Mouse (Mus musculus) adrenal gland, postnatal 25 days (tissue): Measurements from ENCODE around the gene Vmn1r19. TPM values are rescaled to one million over a fixed set of nuclear protein-coding genes. Genes with fewer than 3 reads are reported as not detected.
"Not testable (repeated sequence)": the region's sequence is repeated elsewhere in the genome, so short reads cannot be mapped to it uniquely, and the experiment has no call there.

ENCODE experiments used
- DNase-seq: peaks from one replicate; pipeline ENCODE4 v3.0.0; 2021; ENCODE audit warnings: mixed read lengths
- long read RNA-seq: library from polyadenylated mRNA; stranded (forward); transcript quantifications from one replicate; pipeline ENCODE4 v2.0.0, GENCODE M21; 2021
- total RNA-seq: library from RNA; stranded (reverse); gene quantifications from 2 replicates; pipeline ENCODE4 v1.2.3, GENCODE M21; 2021

Gene Vmn1r19
- not detected in 2 replicates for total RNA-seq
- long read RNA-seq = 0 reads

DNA sequence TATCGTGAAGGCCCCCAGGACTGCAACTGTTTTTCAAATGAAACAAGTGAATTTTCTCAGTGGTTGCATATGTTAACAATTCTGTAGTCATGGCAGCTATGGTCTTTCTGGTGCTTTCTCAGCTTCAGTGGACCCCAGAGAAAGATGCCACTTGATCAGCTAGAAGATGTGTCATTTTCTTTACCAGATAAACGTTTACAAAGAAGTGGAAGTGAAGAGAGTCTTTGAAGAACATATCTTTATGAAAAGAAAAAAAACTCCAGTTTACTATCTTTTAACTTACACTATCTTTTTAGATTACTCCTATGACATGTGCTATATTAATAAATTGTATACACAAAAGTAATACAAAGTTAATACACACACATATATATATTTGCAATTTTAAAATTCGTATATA, at the start of gene Vmn1r19:
Gene Vmn1r19 (plus strand): TSS at position 301 of the 400 bp plus-strand sequence.
- not testable (repeated sequence) for DNase-seq

DNA sequence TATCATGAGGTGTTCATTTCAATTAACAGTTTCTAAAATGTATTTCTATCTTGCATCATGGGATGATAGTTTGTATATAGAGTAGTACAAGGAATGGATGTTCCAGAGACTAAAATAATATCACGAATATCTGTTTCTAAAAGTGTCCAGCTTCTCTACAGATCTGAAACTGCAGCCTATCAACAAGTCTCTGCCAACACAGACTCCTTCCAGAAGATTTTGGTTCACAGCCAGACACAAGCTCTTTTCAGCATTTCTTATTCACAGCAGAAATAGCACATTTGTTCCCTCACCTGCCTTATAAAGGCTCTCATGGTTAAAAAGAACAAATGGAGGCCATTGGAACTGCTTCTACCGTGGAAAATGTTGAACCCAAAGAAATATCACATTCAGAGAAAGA, 46.7 kb upstream of the Vmn1r19 start:
- no peak for DNase-seq

DNA sequence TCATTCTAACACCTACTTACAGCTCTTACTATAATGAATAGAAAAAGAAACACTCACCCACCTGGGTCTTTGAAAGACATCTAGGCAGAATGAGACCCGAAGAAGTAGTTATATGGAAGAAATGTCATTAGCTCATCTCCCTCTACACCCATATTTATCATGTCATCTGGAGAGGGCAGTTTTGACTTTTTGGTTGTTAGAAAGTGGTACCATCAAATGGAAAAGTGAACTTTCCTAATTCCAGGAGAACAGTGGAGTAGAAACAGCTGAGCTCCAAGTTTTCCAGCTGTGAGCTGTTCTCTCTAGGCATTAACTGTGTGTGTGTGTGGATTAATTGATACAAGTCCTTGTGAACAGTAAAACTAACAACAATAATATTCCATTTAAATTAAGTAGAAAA, 40.0 kb upstream of the Vmn1r19 start, which contains the start of gene Vmn1r17:
Gene Vmn1r17 (minus strand): TSS at position 101 of the 400 bp plus-strand sequence.
- DNase-seq = no peak

DNA sequence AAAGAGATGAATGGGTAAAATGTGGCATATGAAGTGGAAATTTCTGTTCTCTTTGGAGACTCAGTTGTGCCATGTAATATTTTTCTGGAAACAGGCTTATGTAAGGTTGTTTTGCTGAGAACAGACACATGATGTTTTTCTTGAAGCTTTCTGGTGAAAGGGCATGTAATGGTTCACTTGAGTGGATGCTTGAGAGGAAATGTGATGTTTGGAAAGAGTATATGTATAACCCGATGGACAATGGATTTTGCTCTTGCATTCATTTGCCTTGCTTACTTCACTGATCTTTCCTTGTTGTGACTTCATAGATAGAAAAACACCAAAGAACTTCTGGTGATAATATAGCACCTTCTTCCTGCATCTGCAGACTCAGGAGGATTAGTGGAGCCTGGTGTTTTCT, 37.7 kb upstream of the Vmn1r19 start:
- DNase-seq = not testable (repeated sequence)

DNA sequence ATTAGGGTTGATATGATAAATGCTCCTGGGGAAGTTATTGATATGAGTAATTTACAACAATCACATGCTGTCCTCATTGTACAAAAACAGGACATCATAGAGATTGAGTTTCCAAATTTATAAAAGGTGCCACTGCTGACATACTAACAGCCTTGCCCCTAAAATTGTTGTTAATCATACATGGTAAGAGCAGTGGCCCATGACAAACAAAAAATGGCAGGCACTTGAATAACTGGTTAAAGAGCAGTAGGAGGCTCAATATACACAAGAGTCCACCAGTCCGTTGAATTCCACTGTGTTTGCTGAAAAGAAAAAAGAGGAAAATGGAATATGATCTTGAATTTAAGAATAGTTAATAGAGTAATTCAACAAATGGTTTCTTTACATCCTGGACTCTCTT, 36.1 kb upstream of the Vmn1r19 start:
- DNase-seq = no peak

DNA sequence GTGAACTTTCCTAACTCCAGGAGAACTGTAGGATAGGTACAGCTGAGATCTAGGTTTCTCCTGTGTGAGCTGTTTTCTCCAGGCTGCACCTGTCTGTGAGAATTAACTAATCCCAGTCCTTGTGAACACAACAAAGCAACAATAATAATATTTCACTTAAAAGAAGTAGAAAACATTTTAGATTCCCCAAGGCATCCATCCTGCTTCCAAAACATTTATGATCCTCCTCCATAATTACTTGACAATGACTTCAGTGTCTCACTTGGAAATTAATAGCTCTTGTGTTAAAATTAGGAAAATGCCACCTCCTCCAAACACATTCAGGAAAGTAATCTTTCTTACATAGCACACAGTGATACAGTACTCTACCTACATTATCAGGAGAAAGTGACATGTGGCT, 7.9 kb upstream of the Vmn1r19 start, which contains the start of gene Vmn1r18:
Gene Vmn1r18 (minus strand): TSS at position 101 of the 400 bp plus-strand sequence.
- no peak for DNase-seq

DNA sequence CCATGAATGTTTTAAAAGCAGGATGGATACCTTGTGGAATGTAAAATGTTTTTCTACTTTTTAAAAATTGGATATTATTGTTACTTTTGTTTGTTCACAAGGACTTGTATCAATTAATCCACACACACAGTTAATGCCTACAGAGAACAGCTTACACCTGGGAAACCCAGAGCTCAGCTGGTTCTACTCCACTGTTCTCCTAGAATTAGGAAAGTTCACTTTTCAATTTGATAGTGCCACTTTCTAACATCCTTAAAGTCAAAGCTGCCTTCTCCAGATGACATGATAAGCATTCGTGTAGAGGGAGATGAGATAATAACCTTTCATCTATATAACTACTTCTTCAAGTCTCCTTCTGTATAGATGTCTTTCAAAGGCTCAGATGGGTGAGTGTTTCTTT, 25.1 kb downstream of the Vmn1r19 start, which contains the start of gene Vmn1r20:
Gene Vmn1r20 (plus strand): TSS at position 301 of the 400 bp plus-strand sequence.
- no peak for DNase-seq

DNA sequence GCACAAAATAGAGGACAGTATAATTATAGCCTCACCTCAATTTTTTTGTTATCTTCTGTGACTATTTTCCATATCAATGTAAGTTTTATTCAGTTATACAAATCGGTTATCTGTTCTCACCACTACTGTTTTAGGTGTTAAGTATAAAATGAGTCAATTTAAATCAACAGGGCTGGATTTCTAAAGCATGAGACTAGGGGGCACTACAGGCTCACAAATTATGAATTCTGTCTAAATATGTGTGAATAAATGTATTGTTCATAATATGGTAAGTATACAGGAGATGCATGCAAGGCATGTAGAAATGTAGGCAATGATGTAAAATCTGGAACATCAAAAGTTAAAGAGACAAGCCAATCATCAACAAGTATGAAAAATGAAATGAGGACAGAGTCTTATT, 27.6 kb downstream of the Vmn1r19 start:
- DNase-seq = no peak

Other genes starting within 250 kb of the Vmn1r19 start
- gene Vmn1r12, start 246.9 kb upstream of the Vmn1r19 start, total RNA-seq = not detected in 2 replicates
- gene Vmn1r13, start 200.5 kb upstream of the Vmn1r19 start, total RNA-seq = not detected in 2 replicates
- gene Vmn1r14, start 172.1 kb upstream of the Vmn1r19 start, total RNA-seq = not detected in 2 replicates
- not detected in 2 replicates for gene Vmn1r15, start 145.8 kb upstream of the Vmn1r19 start, total RNA-seq
- gene Vmn1r16, start 74.3 kb upstream of the Vmn1r19 start, total RNA-seq = not detected in 2 replicates
- not detected in 2 replicates for gene Vmn1r17, start 40.1 kb upstream of the Vmn1r19 start, total RNA-seq
- not detected in 2 replicates for gene Vmn1r18, start 8.0 kb upstream of the Vmn1r19 start, total RNA-seq
- not detected in 2 replicates for gene Vmn1r20, start 25.1 kb downstream of the Vmn1r19 start, total RNA-seq
- 40.9 and 59.4 TPM in 2 replicates for gene Ppm1k, start 131.7 kb downstream of the Vmn1r19 start, total RNA-seq
- gene Herc6, start 177.2 kb downstream of the Vmn1r19 start, total RNA-seq = 14.6 and 19.4 TPM in 2 replicates